Mouse (Mus musculus) 3T3-L1 (cell line): ENCODE data around the gene Fbh1.
A peak's percentile ranks its signal among the peaks of the same experiment; 100 is the strongest.

Experiments
- DNase-seq: peaks from one replicate; pipeline ENCODE4 v3.0.0-alpha.2; 2015; ENCODE audit warnings: low read depth, low spot score

The Fbh1 gene

DNA sequence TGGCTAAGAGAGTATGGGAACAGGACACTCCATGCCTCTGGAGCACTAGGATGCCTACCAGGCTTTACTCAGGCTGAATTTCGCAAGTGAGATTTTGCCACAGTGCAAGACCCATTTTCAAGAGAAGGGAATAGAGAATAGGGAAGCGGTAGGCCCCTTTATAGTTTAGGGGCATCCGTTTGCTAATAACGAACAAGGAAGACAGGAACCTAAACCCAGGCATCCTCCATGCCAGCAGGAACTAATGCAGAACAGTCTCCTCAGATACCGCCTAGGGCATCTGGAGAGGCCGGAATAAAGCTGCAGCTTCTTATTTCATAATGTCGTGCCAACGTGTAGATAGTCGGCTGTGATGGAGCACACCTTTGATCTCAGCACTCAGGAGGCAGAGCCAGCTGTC lies 54.8 kb downstream of the Fbh1 start:
- DNase-seq, result no peak

DNA sequence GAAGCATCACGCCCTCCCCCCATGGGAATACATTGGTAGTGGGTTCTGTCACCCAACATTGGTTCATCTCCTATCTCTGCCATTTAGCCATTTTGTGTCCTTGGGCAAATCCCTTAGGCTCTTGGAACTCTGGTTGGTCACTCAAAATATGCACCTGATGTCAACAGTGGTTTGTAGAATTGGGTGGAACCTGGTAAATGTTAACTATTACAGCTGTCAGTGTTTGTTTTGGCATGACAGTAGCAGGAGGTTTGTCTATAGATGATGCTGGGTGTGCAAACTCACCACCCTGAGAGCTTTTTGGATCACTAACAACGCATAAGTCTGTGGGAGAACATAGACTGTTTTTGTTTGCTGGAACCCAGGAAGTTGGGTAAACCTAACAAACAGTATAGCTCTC lies 58.8 kb downstream of the Fbh1 start:
- DNase-seq, result no peak

- DNase-seq, result no peak
These were observed 62.8 kb downstream of the Fbh1 start for GRCm38 (mm10) chr2:11714535-11714934.

- DNase-seq, result no peak
These were observed 64.4 kb downstream of the Fbh1 start for GRCm38 (mm10) chr2:11713021-11713420.

DNA sequence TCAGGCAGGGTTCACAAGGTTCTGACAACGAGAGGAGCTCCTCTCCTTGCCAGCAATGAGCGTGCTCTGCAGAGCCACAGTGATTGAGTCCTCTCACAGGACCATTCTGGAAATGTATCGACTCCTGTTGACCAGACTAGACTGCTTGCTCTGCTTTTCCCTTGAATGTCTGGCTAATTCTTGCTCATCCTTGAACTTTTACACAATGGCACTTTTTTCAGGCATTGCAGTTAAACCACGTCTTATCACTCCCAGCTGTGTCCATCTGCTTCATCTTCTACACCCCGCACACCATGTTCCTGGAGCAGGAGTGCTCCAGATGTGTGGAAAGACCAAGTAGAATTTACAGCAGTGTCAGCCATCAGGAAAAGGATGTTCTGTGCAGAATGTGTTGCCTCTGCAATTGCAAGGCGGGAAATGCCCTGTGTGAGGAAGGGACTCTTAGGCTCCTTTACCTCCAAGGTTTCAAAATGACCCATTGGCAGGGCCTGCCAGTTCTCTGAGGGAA lies 64.8 kb downstream of the Fbh1 start:
- no peak for DNase-seq

GRCm38 (mm10) chr2:11710101-11710500 lies 67.3 kb downstream of the Fbh1 start:
- DNase-seq, result peak; percentile 60

DNA sequence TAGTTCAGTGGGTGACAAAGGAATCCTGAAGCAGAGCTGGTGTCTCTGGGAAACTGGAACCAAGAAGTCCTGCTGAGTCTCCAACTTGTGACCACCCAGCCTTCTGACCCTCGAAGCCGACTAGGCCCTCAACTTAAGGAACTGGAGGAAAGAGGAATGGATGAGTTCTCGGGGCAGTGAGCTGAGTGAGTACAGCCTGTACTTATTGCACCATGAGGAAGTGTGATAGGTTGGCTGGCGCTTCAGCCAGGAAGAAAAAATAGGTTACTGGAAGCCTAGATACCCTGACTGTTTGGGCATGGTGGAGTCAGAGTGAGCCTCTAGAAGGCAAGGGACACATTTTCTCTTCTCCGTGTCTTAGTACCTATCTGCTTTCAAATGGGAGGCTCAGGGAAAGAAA lies 68.8 kb downstream of the Fbh1 start:
- no peak for DNase-seq

DNA sequence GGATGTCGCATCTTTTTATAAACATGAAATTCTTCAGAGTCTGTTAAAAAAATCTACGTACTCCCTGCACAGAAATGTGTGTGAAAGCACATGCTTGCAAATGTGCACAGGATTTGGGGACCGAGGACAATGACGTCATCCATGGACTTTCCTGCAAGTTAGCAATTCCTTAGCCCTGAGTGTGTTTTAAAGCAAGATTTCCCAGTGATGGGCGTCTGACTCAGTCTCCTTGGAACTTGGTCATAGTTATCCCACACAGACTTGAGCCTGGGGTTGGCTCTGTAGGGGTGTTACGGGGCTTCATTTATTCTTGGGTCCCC lies 70.7 kb downstream of the Fbh1 start:
- peak; percentile 56 for DNase-seq

GRCm38 (mm10) chr2:11706030-11706745 lies 71.2 kb downstream of the Fbh1 start:
- no peak for DNase-seq

DNA sequence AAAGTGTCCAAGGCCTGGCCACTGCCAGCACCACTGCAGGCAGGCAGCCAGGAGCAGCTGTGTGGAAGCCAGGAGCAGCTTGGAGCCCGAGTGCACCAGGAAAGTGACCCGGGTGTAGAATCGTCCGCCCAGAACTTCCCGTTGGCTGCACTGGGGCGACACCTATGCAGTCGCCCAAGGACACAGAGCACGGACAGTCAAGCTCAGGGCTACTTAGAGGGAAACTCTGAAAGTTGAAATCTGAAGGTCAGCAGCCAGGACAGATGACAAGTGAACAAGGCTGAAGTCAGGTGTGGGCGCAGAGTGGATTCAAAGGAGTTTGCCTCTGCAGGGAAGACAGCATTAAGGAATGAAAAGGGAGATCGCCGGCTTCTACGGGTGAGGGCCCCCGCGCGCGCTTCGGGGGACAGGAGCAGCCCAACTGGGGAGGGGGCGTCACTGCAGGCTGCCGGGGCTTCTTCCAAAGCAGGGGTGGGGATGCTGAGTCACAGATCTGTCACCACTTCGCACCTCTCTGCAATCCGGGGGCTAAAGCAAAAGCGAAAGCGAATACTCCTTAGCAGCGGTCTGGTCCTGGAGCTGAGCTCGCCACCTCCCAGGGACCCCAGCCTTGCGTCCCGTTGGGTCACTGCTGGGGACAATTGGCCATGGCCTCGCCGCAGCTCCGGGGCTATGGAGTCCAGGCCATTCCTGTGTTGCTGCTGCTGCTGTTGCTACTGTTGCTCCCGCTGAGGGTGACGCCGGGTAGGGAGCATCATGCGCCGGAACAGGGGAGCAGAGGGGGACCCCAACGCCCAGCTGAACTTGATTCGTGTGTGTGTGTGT lies 72.0 kb downstream of the Fbh1 start, which contains the start of gene Il15ra:
Gene Il15ra, plus strand, starts transcription at position 90 of the 825 bp plus-strand sequence.
- peak; percentile 39 for DNase-seq

DNA sequence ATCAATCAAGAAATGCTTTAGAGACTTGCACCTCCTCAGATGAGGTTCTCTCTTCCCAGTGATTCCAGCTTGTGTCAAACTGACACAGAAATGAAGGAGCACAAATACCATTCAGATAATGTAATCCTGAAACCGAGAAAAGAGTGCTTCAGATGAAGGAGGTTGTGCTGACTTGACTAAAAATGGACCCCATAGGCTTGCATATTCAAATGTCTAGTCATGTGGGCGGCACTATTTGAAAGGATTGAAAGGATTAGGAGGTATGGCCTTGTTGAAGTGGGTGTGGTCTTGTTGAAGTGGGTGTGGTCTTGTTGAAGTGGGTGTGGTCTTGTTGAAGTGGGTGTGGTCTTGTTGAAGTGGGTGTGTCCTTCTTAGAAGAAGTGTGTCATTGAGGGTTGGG lies 77.5 kb downstream of the Fbh1 start:
- no peak for DNase-seq

- DNase-seq, result no peak
These were observed 78.4 kb downstream of the Fbh1 start for GRCm38 (mm10) chr2:11698994-11699393.

DNA sequence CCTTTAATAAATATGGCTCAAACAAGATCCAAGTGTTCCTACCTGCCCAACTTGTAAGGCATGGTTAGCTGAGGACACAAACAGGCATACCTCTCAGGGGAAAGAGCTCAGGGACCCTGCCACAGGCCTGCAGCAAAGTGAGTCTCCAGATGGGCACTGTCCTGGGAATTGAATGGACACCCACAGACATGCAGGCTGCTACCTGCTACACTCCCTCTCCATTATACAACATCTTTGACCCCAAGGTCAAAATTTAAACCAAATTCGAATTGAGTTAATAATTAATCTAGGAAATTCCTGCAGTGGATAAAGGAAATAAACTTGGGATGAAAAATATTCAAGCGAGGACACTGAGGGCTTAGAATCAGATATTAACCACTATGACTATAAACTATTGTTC lies 81.5 kb downstream of the Fbh1 start:
- no peak for DNase-seq

DNA sequence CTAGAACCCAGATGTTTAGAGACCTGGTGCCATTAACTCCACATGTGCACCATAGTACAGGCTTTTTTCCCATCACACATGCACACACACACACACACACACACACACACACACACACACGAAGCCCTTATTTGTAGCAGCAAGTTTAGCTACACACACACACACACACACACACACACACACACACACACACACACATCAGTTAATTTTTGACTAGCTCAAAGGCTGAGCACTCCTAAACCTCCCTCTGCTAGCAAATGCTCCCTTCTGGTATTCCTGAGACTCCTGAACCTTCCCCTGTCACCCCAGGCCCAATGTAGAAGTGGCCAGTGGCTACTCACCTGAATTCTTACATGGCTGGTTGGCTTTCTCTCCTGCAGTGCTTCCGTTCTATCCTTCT lies 83.3 kb downstream of the Fbh1 start:
- no peak for DNase-seq

GRCm38 (mm10) chr2:11693352-11693751 lies 84.0 kb downstream of the Fbh1 start:
- no peak for DNase-seq
